Mouse (Mus musculus) megakaryocyte, embryonic 14.5 days (primary cell): ENCODE measurements at regions not wholly inside any gene's neighbourhood (a gene's known extent, or its start where the extent isn't known, plus 50 kb on each side); places are given as distances from the start of the nearest gene placed in this dataset.

Experiments
- H3K27me3 ChIP-seq: replicated peaks from 2 replicates; pipeline ENCODE3; 2012; ENCODE audit warnings: inconsistent platforms
- H3K36me3 ChIP-seq: replicated peaks from 2 replicates; pipeline ENCODE3; 2012; ENCODE audit warnings: low read length, inconsistent platforms, mixed read lengths
- H3K4me1 ChIP-seq: 2 replicates; pipeline ENCODE4 v1.6.1; 2012; ENCODE audit warnings: inconsistent platforms
- H3K4me3 ChIP-seq: replicated peaks from 2 replicates; pipeline ENCODE3; 2012; ENCODE audit warnings: moderate library complexity, mild to moderate bottlenecking, inconsistent platforms
- H3K9me3 ChIP-seq: 2 replicates; pipeline ENCODE4 v1.6.1; 2012; ENCODE audit warnings: inconsistent platforms
- FLI1 ChIP-seq: IDR thresholded peaks from 2 replicates; pipeline ENCODE4 v1.6.1; 2012; ENCODE audit warnings: low read length, inconsistent platforms, mixed read lengths
- GATA1 ChIP-seq: IDR thresholded peaks from 3 replicates; pipeline ENCODE4 v1.6.1; 2012; ENCODE audit warnings: mixed read lengths, low read length, inconsistent platforms, borderline replicate concordance

DNA sequence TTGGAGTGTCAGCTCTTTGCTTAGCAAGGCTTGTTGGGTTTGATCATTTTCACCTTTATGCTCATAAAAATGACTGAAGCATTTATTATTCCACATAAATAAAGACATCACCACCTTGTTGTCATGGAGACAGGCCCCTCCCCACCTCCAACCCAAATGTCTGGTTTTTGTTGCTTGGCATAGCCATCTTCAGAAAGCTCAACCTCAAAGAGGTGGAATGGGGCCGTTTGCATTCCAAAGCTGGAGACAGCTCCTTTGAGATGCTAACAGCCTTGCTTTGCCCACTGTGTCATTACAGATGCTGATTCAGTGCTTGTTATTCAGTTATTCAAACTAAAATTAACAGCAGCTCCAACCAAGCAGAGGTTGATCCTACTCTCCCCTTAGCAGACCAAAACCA is 51.9 kb upstream of the Lgalsl start:
- H3K9me3 ChIP-seq, result peaks cover 24% of the 10 kb centered on the region
- H3K27me3 ChIP-seq, result peaks cover 4% of the 10 kb centered on the region

DNA sequence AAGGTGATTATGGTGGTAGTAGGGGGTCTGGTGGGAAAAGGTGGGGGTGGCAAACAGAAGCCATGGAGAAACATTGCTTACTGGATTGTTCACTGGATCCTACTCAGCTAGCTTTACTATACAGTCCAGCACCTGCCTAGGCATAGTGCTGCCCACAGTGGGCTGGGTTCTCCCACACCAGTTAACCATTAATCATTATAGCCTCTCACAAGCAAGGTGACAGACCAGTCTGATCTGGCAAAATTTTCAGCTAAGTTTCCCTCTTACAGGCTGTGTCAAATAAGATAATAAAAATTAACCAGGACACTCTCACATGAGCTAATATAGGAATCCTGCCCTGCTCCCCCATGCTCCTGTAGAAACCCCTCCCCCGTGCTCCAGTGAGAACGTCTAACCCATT is 53.1 kb upstream of the Lgalsl start:
- TF ChIP-seq GATA1 (no peak), FLI1 (no peak)

More for the DNA sequence above, 51.9 kb upstream of the Lgalsl start:
- Histone ChIP-seq H3K4me1 (peaks cover 75% of the 10 kb centered on the region), H3K4me3 (no peak overlapping the region), H3K36me3 (peaks cover 25% of the 10 kb centered on the region)
- TF ChIP-seq FLI1 (no peak), GATA1 (no peak)

DNA sequence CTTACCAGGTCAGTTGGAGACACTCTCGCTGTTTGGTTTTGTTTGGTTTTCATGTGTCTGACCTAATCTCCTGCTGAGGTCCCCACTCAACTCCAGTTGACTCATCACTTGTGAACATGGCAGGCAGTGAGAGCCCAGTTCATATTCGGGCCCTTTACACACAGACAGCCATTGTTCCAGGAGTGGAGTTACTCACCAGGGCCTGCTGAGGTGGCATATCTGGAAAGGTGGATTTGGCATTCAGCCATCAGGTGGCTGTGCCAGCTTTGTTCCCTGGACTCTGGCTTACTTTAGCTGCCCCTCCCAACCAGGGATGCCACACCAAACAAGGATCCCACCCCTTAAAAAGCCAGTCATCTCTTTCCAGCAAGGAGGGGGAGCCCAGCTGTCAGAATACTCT is 56.2 kb upstream of the Lgalsl start:
- Histone ChIP-seq H3K4me3 (no peak overlapping the region), H3K9me3 (peaks cover 32% of the 10 kb centered on the region), H3K36me3 (peaks cover 34% of the 10 kb centered on the region), H3K27me3 (peaks cover 16% of the 10 kb centered on the region), H3K4me1 (peaks cover 84% of the 10 kb centered on the region)
- TF ChIP-seq GATA1, result no peak
- TF ChIP-seq FLI1, result no peak

More for the DNA sequence above, 53.1 kb upstream of the Lgalsl start:
- Histone ChIP-seq H3K9me3 (peaks cover 24% of the 10 kb centered on the region), H3K27me3 (peaks cover 2% of the 10 kb centered on the region), H3K4me1 (peaks cover 81% of the 10 kb centered on the region), H3K4me3 (no peak overlapping the region), H3K36me3 (peaks cover 25% of the 10 kb centered on the region)

DNA sequence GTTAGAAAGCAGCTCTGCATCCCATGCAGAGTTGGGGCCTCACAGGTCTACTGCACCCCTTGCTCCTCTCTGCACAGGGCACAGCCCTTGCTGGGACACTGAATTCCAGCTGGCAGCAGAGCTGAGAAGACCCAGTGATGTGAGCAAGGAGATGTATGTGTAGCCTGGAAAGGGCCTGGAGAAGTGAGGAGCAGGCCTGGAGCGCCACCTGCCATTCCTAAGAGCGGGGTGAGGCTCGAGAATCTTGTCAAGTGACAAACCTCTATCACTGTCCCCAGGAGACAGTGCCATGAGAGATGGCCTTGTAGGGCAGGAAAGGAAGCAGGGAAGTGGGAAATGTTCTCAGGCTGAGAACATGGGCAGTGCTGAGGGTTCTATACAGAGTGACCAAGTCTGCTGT is 59.6 kb upstream of the Lgalsl start:
- Histone ChIP-seq H3K4me1 (peaks cover 91% of the 10 kb centered on the region), H3K4me3 (no peak overlapping the region), H3K9me3 (peaks cover 34% of the 10 kb centered on the region), H3K27me3 (peaks cover 25% of the 10 kb centered on the region), H3K36me3 (peaks cover 47% of the 10 kb centered on the region)
- TF ChIP-seq GATA1, result no peak
- no peak for TF ChIP-seq FLI1

DNA sequence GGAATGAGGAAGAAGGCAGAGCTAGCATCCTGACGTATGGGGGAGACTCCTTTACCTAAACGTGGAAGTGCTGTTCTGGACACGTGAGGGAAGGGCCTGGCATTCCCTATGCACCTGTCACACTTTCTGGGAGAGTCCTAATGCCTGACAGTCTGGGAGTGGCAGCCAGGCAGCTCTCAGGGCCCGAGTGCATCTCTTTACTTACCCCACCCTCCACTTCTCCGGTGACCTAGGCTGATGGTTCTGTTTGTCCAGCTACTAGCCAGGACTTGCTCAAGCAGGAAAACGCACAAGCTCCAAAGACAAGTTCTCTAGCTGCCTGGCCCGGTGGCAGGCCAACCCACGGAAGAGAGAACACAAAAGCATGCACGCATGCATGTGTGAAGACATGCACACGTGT is 60.9 kb upstream of the Lgalsl start:
- Histone ChIP-seq H3K36me3 (peaks cover 34% of the 10 kb centered on the region), H3K9me3 (peaks cover 22% of the 10 kb centered on the region), H3K4me1 (peaks cover 96% of the 10 kb centered on the region), H3K27me3 (peaks cover 25% of the 10 kb centered on the region), H3K4me3 (peak overlapping the region; percentile 1)
- TF ChIP-seq FLI1, result no peak
- no peak for TF ChIP-seq GATA1

DNA sequence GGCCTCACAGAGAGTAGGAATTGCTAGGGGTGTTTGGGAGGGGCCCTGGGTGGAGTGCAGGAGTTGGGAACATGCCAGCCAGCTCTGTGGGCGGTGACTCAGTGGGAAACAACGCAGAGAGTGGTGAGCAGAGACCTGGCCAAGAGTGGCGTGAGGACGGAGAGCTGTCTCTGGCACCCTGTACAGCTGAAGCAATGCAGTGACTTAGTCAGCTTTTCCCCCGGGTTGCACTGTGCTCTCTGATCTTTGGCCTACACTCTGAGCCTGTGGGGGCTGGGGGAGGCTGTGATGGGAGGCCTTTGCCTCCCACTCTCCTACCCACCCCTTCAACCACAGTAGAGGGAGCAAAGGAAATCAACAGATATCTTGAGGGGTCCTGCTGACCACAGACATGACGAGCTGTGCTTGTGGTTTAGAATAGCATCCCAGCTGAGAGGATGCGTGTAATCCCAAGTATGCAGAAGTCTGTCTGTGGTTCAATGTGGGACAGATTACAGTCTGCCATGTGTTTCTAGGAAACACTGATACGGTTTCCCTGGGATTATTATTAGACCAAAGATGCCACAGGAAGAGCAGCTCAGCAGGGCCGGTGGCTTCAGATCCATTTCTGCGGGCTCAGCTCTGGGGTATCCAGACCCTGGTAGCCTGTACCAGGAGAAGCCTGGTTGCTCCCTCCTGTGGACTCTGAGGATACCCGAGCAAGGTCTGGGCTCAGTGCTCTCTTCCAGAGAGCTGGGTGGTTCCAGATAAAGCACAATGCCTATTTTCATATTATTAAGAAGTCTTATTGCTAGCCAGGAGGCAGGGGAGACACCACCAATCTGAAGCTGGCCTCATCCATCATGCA is 65.6 kb upstream of the Lgalsl start:
- H3K36me3 ChIP-seq, result peaks cover 21% of the 10 kb centered on the region
- peak overlapping the region; percentile 86 for H3K4me3 ChIP-seq
- H3K9me3 ChIP-seq, result peaks cover 13% of the 10 kb centered on the region
- peaks cover 93% of the 10 kb centered on the region for H3K4me1 ChIP-seq
- H3K27me3 ChIP-seq, result peaks cover 16% of the 10 kb centered on the region
- TF ChIP-seq GATA1, result peak; percentile 99
- peak; percentile 27; the same call in 1 of the 2 replicates for TF ChIP-seq FLI1

DNA sequence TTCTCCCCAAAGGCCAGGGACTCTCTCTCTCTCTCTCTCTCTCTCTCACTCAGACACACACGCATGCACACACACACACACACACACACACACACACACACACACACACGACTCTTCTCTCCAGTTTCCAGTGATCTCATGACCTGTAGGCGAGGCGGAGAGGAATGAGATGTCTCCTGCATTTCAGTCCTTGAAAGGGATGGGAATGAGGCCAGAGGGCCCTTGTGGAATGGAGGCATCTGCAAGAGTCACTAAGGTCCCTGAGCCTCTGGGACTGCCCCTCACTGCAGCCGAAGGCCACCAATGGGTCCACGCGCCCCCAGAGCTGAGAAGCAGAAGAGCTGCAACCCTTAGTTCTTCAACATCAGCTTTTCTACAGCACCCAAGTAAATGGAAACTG is 66.6 kb upstream of the Lgalsl start:
- Histone ChIP-seq H3K27me3 (peaks cover 12% of the 10 kb centered on the region), H3K4me3 (no peak overlapping the region), H3K9me3 (peaks cover 7% of the 10 kb centered on the region), H3K4me1 (peaks cover 94% of the 10 kb centered on the region), H3K36me3 (peaks cover 14% of the 10 kb centered on the region)
- TF ChIP-seq GATA1 (no peak), FLI1 (no peak)

DNA sequence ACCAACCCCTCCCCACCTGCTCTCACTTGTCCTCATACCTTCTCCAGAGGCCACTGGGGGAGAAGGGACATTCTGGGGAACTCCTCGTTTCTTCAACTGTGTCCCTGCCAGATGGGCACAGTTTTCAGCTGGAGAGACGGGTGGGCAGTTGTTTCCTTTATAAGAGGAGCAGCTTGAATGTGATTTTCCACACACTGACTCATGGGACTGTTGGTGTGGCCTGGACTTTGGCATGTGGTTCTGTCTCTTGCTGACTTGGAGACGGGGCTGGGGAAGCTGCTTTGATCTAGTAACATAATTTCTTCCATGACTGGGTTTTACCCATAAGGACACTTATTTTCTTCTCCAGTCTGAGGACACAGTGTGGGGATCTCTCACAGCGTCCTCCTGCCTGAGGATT is 67.7 kb upstream of the Lgalsl start:
- TF ChIP-seq GATA1, result no peak
- TF ChIP-seq FLI1, result no peak
- Histone ChIP-seq H3K36me3 (peaks cover 11% of the 10 kb centered on the region), H3K27me3 (peaks cover 6% of the 10 kb centered on the region), H3K4me1 (peaks cover 85% of the 10 kb centered on the region), H3K4me3 (peak overlapping the region; percentile 33), H3K9me3 (peaks cover 6% of the 10 kb centered on the region)

DNA sequence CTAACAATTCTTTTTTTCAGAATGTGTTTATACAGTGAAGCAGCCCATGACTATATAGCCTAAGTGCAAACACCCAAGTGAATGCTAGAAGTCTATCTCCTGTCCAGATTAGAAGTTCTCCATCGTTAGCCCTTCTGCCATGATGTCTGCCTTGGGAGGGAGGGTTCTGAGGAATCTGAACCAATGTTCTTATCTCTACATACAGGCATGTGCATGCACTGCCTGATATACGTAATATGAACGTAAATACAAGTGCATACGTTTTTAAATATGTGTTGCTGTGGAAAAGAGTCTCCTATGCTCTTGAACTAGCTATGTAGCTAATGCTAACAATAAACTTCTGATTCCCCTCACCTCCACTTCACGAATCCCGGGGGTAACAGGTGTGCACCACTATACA is 68.9 kb upstream of the Lgalsl start:
- Histone ChIP-seq H3K4me1 (peaks cover 72% of the 10 kb centered on the region), H3K36me3 (peaks cover 19% of the 10 kb centered on the region), H3K4me3 (no peak overlapping the region), H3K9me3 (peaks cover 19% of the 10 kb centered on the region), H3K27me3 (peaks cover under 1% of the 10 kb centered on the region)
- no peak for TF ChIP-seq GATA1
- TF ChIP-seq FLI1, result no peak

DNA sequence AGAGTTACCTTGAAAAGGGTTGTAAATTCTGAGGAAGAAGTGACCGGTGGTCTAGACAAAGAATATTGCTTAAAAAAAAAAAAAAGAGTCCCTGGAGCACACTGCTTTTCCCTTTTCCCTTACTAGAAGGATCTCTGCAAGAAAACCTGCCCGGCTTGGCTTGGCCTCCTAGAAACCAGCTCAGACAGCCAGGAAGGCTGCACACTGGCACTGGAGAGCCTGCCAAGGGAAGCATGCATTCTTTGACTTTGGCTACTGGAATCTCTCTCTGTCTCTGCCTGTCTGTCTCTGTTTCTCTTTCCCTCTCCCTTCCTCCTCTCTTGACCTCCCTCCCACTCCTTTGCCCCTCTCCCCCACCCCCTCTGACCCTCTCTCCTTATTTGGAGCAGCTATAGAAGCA is 71.1 kb upstream of the Lgalsl start:
- TF ChIP-seq GATA1 (no peak), FLI1 (no peak)
- H3K4me1 ChIP-seq, result peaks cover 58% of the 10 kb centered on the region
- H3K9me3 ChIP-seq, result peaks cover 21% of the 10 kb centered on the region
- H3K36me3 ChIP-seq, result peaks cover 35% of the 10 kb centered on the region
- H3K27me3 ChIP-seq, result no peaks in the 10 kb centered on the region
- no peak overlapping the region for H3K4me3 ChIP-seq

DNA sequence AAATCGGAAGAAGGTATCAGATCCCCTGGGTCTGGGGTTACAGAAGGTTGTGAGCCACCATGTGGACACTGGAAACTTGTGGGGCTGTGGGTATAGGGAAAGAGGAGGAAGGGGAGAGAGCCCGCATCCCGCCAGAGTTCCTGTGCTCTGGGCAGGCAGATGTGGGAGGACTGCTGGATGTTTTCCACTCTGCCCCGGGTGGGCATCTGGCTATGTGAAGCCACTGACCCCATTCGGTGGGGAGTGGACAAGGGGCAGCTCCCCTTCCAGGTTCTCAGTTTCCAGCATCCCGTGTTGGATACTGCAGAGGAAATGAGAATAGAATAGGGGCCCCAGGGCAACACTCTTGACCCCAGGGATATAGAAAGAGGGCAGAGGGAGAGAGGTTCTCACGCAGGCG is 72.1 kb upstream of the Lgalsl start:
- Histone ChIP-seq H3K4me1 (peaks cover 52% of the 10 kb centered on the region), H3K36me3 (peaks cover 35% of the 10 kb centered on the region), H3K4me3 (no peak overlapping the region), H3K9me3 (peaks cover 21% of the 10 kb centered on the region), H3K27me3 (no peaks in the 10 kb centered on the region)
- no peak for TF ChIP-seq FLI1
- no peak for TF ChIP-seq GATA1
